ENCODE assay signal across 26 mouse cellular contexts in the genomic region with DNA sequence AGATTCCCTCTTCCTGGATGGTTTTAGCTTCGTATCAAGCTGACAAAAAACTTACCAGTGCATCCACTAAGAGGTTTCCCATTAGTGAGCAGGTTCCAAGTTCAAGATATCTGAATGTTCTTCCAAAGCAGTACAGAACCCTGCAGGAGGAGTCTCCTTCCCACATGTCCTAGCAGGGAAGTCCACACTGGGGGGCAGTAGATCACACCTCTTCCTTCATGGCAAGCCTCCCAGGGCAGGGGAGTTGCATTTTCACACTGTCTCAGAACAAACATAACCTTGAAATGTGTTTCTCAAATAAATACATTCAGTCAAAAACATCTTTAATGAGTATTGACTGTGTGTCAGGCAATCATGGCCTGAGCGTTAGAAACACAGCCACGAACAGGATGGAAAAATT. TPM values are rescaled to one million over a fixed set of nuclear protein-coding genes. Genes with fewer than 3 reads are reported as not detected.
DNase-seq lines count a peak whose midpoint lies in the region; ATAC-seq and TF ChIP-seq lines count a peak whose summit lies in the region.
"Had no signal": no experiment of that assay in that cellular context is flagged by ENCODE, and none has a peak within 500 bp of the region (broad histone marks: within the 10 kb centered on the region; RNA-seq: fewer than 3 reads in every experiment).

No protein-coding gene starts in this region.

- no peaks in the 10 kb centered on the region for H3K36me3 ChIP-seq in kidney, adult 2 months (ENCODE audit: control insufficient read depth, insufficient read depth, low read length)
- H3K36me3 ChIP-seq in kidney, embryonic 16.5 days (ENCODE audit: insufficient read depth, low read length), result no peaks in the 10 kb centered on the region
- H3K36me3 ChIP-seq in lung, postnatal 0 days (ENCODE audit: insufficient read depth, low read length), result no peaks in the 10 kb centered on the region
- H3K36me3 ChIP-seq: embryonic facial prominence, embryonic 10.5 days; heart, embryonic 13.5 days; hindbrain, embryonic 13.5 days; limb, embryonic 12.5 days; midbrain, embryonic 15.5 days had no signal

- no peak overlapping the region for H3K4me3 ChIP-seq in kidney, adult 2 months (ENCODE audit: insufficient read depth, low read depth, low read length)
- no peak overlapping the region for H3K4me3 ChIP-seq in kidney, embryonic 16.5 days (ENCODE audit: low read length)
- no peak overlapping the region for H3K4me3 ChIP-seq in lung, postnatal 0 days (ENCODE audit: low read depth, low read length)
- no peak overlapping the region for H3K4me3 ChIP-seq in lung, adult 2 months (replicated peaks; ENCODE audit: extremely low read depth, low read depth, low read length)
- H3K4me3 ChIP-seq: embryonic facial prominence, embryonic 10.5 days; heart, embryonic 13.5 days; hindbrain, embryonic 13.5 days; limb, embryonic 12.5 days; midbrain, embryonic 15.5 days had no signal

- no peaks in the 10 kb centered on the region for H3K27me3 ChIP-seq in kidney, adult 2 months (replicated peaks; ENCODE audit: control insufficient read depth, insufficient read depth, low read length)
- H3K27me3 ChIP-seq in kidney, embryonic 16.5 days (ENCODE audit: insufficient read depth, low read length), result peaks cover 15% of the 10 kb centered on the region
- H3K27me3 ChIP-seq in lung, postnatal 0 days (replicated peaks; ENCODE audit: insufficient read depth, low read length), result peaks cover 4% of the 10 kb centered on the region; the same call in 1 of the 2 replicates

- TF ChIP-seq POLR2A in kidney, adult 2 months (IDR thresholded peaks at IDR 0.05; ENCODE audit: low read depth, low read length), result no peak
- no peak for TF ChIP-seq POLR2A in lung, adult 2 months (IDR thresholded peaks at IDR 0.05; ENCODE audit: borderline replicate concordance, extremely low read depth, low read depth, low read length)

- DNase-seq in kidney, adult 2 months, result peak; percentile 55
- DNase-seq in lung, postnatal 0 days (ENCODE audit: low spot score), result no peak
- no peak for DNase-seq in lung, adult 2 months
- DNase-seq in kidney, postnatal 10 days, result peak; percentile 34
- no peak for DNase-seq in urinary bladder, adult 2 months (ENCODE audit: low spot score)
- no peak for DNase-seq in cerebellum, adult 9-10 months
- DNase-seq: adrenal gland, postnatal 25 days; cerebellum, adult 9-11 months; gastrocnemius, postnatal 14 days; heart, adult 18-20 months; heart, postnatal 36 days; liver, postnatal 0 days; lung, postnatal 36 days; right cerebral cortex, postnatal 4 days; thymus, postnatal 36 days had no signal

- no peak; the same call in 1 of the 2 replicates for TF ChIP-seq CTCF in kidney, adult 2 months (conservative IDR thresholded peaks at IDR 0.05; ENCODE audit: insufficient read depth, insufficient read length, low read depth, low read length)
- peak; percentile 30; the same call in 1 of the 2 replicates for TF ChIP-seq CTCF in lung, postnatal 0 days (IDR thresholded peaks at IDR 0.05)
- no peak for TF ChIP-seq CTCF in lung, adult 2 months (IDR thresholded peaks at IDR 0.05; ENCODE audit: insufficient read depth, low read length)

- ATAC-seq in kidney, embryonic 16.5 days (ENCODE audit: low FRiP score, low TSS enrichment), result no peak
- no peak for ATAC-seq in lung, postnatal 0 days
- ATAC-seq: forebrain, embryonic 16.5 days; inflammation-experienced regulatory T-cells, adult 6 months; liver, postnatal 0 days; midbrain, embryonic 15.5 days had no signal

- H3K4me1 ChIP-seq in kidney, adult 2 months (ENCODE audit: control insufficient read depth, insufficient read depth, low read length), result peaks cover 5% of the 10 kb centered on the region; the same call in 1 of the 2 replicates
- H3K4me1 ChIP-seq in kidney, embryonic 16.5 days (ENCODE audit: insufficient read depth, low read length), result no peaks in the 10 kb centered on the region
- no peaks in the 10 kb centered on the region for H3K4me1 ChIP-seq in lung, postnatal 0 days (ENCODE audit: insufficient read depth, low read depth, low read length)
- H3K4me1 ChIP-seq in lung, adult 2 months (ENCODE audit: control insufficient read depth, insufficient read depth, low read length), result no peaks in the 10 kb centered on the region
- H3K4me1 ChIP-seq: embryonic facial prominence, embryonic 10.5 days; heart, embryonic 13.5 days; hindbrain, embryonic 13.5 days; limb, embryonic 12.5 days; midbrain, embryonic 15.5 days had no signal

- no peak for TF ChIP-seq EP300 in lung, postnatal 0 days (IDR thresholded peaks at IDR 0.05)

- H3K4me2 ChIP-seq in kidney, embryonic 16.5 days (replicated peaks; ENCODE audit: low read depth, low read length), result no peak overlapping the region
- no peak overlapping the region for H3K4me2 ChIP-seq in lung, postnatal 0 days (replicated peaks; ENCODE audit: low read depth, low read length)
- H3K4me2 ChIP-seq: heart, embryonic 13.5 days; hindbrain, embryonic 13.5 days; limb, embryonic 12.5 days; liver, embryonic 11.5 days; midbrain, embryonic 15.5 days had no signal

- no peak overlapping the region for H3K27ac ChIP-seq in kidney, adult 2 months (ENCODE audit: insufficient read depth, low read depth, low read length)
- H3K27ac ChIP-seq in kidney, embryonic 16.5 days (ENCODE audit: low read length), result no peak overlapping the region
- no peak overlapping the region for H3K27ac ChIP-seq in lung, postnatal 0 days (ENCODE audit: low read length)
- H3K27ac ChIP-seq: embryonic facial prominence, embryonic 10.5 days; heart, embryonic 13.5 days; hindbrain, embryonic 13.5 days; limb, embryonic 12.5 days; midbrain, embryonic 15.5 days had no signal

- H3K9me3 ChIP-seq in kidney, embryonic 16.5 days (ENCODE audit: low read length), result no peaks in the 10 kb centered on the region
- no peaks in the 10 kb centered on the region for H3K9me3 ChIP-seq in lung, postnatal 0 days (ENCODE audit: low read length)
- H3K9me3 ChIP-seq: embryonic facial prominence, embryonic 10.5 days; heart, embryonic 13.5 days; hindbrain, embryonic 13.5 days; limb, embryonic 12.5 days; midbrain, embryonic 15.5 days had no signal

- WGBS in kidney, adult 2 months, result 48% methylated on average over 3 of the region's 3 CpGs
- WGBS in kidney, embryonic 16.5 days, result 84% methylated on average over 3 of the region's 3 CpGs
- 59% methylated on average over 3 of the region's 3 CpGs for WGBS in lung, postnatal 0 days
- WGBS in lung, adult 2 months, result 68% methylated on average over 3 of the region's 3 CpGs

- H3K9ac ChIP-seq in kidney, embryonic 16.5 days (replicated peaks; ENCODE audit: low read length), result no peak overlapping the region
- H3K9ac ChIP-seq in lung, postnatal 0 days (replicated peaks; ENCODE audit: low read depth), result no peak overlapping the region
- H3K9ac ChIP-seq: heart, embryonic 13.5 days; hindbrain, embryonic 13.5 days; limb, embryonic 12.5 days; liver, postnatal 0 days; midbrain, embryonic 15.5 days had no signal

RNA-seq across cellular contexts. Expression of gene Emx1, which starts 7.7 kb away (rescaled TPM):
- 62.8 and 79.7 TPM in 2 replicates for polyA plus RNA-seq in kidney, adult 2 months (2012; rRNA removed)
- 17.9 and 19.7 TPM in 2 replicates for polyA plus RNA-seq in kidney, embryonic 16.5 days (2015; fragmentation: Nextera tagmentation; extraction: Ambion mirVana)
- polyA plus RNA-seq in lung, postnatal 0 days (2015; fragmentation: Nextera tagmentation; extraction: Ambion mirVana), result not detected in 2 replicates
- polyA plus RNA-seq in lung, adult 2 months (2012; rRNA removed), result not detected in 2 replicates
- polyA plus RNA-seq in urinary bladder, adult 2 months (2012; rRNA removed), result 0.04 TPM in 1 of 2 replicates, not detected in the other
- polyA plus RNA-seq: heart, embryonic 13.5 days; hindbrain, embryonic 13.5 days; inflammation-experienced regulatory T-cells, adult 6 months; liver, postnatal 0 days; neural tube, embryonic 14.5 days; stomach, embryonic 14.5 days had no signal

RNA-seq across cellular contexts. Expression of gene Spr, which starts 42.0 kb away (rescaled TPM):
- polyA plus RNA-seq in kidney, adult 2 months (2012; rRNA removed), result 65.7 and 79.7 TPM in 2 replicates
- 75.8 and 81.1 TPM in 2 replicates for polyA plus RNA-seq in kidney, embryonic 16.5 days (2015; fragmentation: Nextera tagmentation; extraction: Ambion mirVana)
- polyA plus RNA-seq in lung, postnatal 0 days (2015; fragmentation: Nextera tagmentation; extraction: Ambion mirVana), result 45.3 and 54.3 TPM in 2 replicates
- 33.2 and 33.6 TPM in 2 replicates for polyA plus RNA-seq in lung, adult 2 months (2012; rRNA removed)
- 12.5 and 24.3 TPM in 2 replicates for polyA plus RNA-seq in urinary bladder, adult 2 months (2012; rRNA removed)

Comparison
In these comparisons a context has a peak if more than half of its experiments do, and no peak if none do; other contexts are left out.
1. DNase-seq: peak in kidney, adult 2 months (single experiment) and kidney, postnatal 10 days (single experiment); none in lung, postnatal 0 days (single experiment), lung, adult 2 months (single experiment), urinary bladder, adult 2 months (single experiment) and cerebellum, adult 9-10 months (single experiment).
2. RNA of gene Emx1, which starts 7.7 kb away (polyA plus RNA-seq): 62.8 to 79.7 TPM in kidney, adult 2 months and 17.9 to 19.7 TPM in kidney, embryonic 16.5 days; 0.04 TPM in urinary bladder, adult 2 months, not detected in lung, postnatal 0 days and not detected in lung, adult 2 months; every median in the first group is over 10 times any median in the second.